8 mouse cellular contexts compared by ENCODE assay signal in the genomic region with DNA sequence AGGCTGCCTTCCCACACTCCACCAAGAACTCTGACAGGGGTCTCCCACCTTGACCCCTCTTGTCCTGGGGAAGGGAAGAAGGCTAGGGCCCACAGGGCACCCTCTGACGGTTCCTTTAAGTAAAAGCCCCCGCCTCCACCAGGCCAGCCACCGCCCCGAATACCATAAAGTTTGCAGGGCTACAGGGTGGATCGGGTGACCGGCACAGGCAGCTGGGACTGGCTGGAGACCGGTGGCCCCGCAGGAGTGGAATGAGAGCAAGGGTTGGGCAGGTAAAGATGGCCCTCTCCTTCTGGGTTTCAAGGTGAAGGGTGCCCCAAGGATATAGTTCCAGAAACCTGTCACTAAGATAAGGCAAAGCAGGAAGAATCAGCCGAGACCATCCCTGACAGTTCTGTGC. TPM values are rescaled to one million over a fixed set of nuclear protein-coding genes. Genes with fewer than 3 reads are reported as not detected.
DNase-seq lines count a peak whose midpoint lies in the region; ATAC-seq lines count a peak whose summit lies in the region.

No protein-coding gene starts in this region.

- H3K4me1 ChIP-seq in heart, embryonic 11.5 days (ENCODE audit: control insufficient read depth, insufficient read depth, low read length) = peaks cover 59% of the 10 kb centered on the region
- peaks cover 81% of the 10 kb centered on the region for H3K4me1 ChIP-seq in embryonic facial prominence, embryonic 13.5 days
- peaks cover 41% of the 10 kb centered on the region for H3K4me1 ChIP-seq in lung, embryonic 16.5 days (replicated peaks; ENCODE audit: control insufficient read depth, insufficient read depth, low read length)
- H3K4me1 ChIP-seq in midbrain, embryonic 16.5 days (ENCODE audit: control insufficient read depth, insufficient read depth, low read length) = peaks cover 11% of the 10 kb centered on the region

- no peak for ATAC-seq in heart, embryonic 11.5 days (replicated peaks; ENCODE audit: insufficient number of reproducible peaks, low FRiP score, low TSS enrichment)
- ATAC-seq in embryonic facial prominence, embryonic 13.5 days (ENCODE audit: insufficient number of reproducible peaks, insufficient read depth, low FRiP score, low TSS enrichment, low read depth) = no peak
- ATAC-seq in lung, embryonic 16.5 days (ENCODE audit: low read depth) = no peak
- ATAC-seq in midbrain, embryonic 16.5 days = no peak

- WGBS in heart, embryonic 11.5 days (ENCODE audit: insufficient replicate concordance) = 11% methylated on average over 9 of the region's 9 CpGs
- 6% methylated on average over 9 of the region's 9 CpGs for WGBS in embryonic facial prominence, embryonic 13.5 days
- WGBS in lung, embryonic 16.5 days = 9% methylated on average over 9 of the region's 9 CpGs
- 28% methylated on average over 9 of the region's 9 CpGs for WGBS in midbrain, embryonic 16.5 days

- H3K36me3 ChIP-seq in heart, embryonic 11.5 days (ENCODE audit: control insufficient read depth, insufficient read depth, low read length) = no peaks in the 10 kb centered on the region
- no peaks in the 10 kb centered on the region for H3K36me3 ChIP-seq in embryonic facial prominence, embryonic 13.5 days
- H3K36me3 ChIP-seq in lung, embryonic 16.5 days (ENCODE audit: control insufficient read depth, insufficient read depth, low read length) = no peaks in the 10 kb centered on the region
- H3K36me3 ChIP-seq in midbrain, embryonic 16.5 days (ENCODE audit: control insufficient read depth, insufficient read depth, low read length) = no peaks in the 10 kb centered on the region

- DNase-seq in heart, adult 8-10 months (ENCODE audit: low spot score) = no peak
- peak; percentile 73 for DNase-seq in kidney, adult 11 months
- DNase-seq in adrenal gland, postnatal 10 days = no peak
- DNase-seq in spleen, adult 12 weeks (ENCODE audit: low spot score) = no peak

- H3K4me2 ChIP-seq in heart, embryonic 11.5 days = peak overlapping the region; percentile 52
- peak overlapping the region; percentile 34 for H3K4me2 ChIP-seq in embryonic facial prominence, embryonic 13.5 days
- H3K4me2 ChIP-seq in lung, embryonic 16.5 days (ENCODE audit: low read depth, low read length) = peak overlapping the region; percentile 12; the same call in 1 of the 2 replicates
- no peak overlapping the region for H3K4me2 ChIP-seq in midbrain, embryonic 16.5 days (ENCODE audit: low read length)

- H3K27me3 ChIP-seq in heart, embryonic 11.5 days (ENCODE audit: control insufficient read depth, insufficient read depth, low read length) = peaks cover 15% of the 10 kb centered on the region; the same call in 1 of the 2 replicates
- H3K27me3 ChIP-seq in embryonic facial prominence, embryonic 13.5 days = no peaks in the 10 kb centered on the region
- H3K27me3 ChIP-seq in lung, embryonic 16.5 days (ENCODE audit: control insufficient read depth, insufficient read depth, low read depth, low read length) = no peaks in the 10 kb centered on the region
- no peaks in the 10 kb centered on the region for H3K27me3 ChIP-seq in midbrain, embryonic 16.5 days (ENCODE audit: control insufficient read depth, insufficient read depth, low read depth, low read length)

- 0 out of 2 replicates have a peak overlapping the region, but pooled peaks have one; percentile 6 for H3K27ac ChIP-seq in heart, embryonic 11.5 days (ENCODE audit: low read depth, low read length)
- 0 out of 2 replicates have a peak overlapping the region, but pooled peaks have one; percentile 33 for H3K27ac ChIP-seq in embryonic facial prominence, embryonic 13.5 days
- peak overlapping the region; percentile 36 for H3K27ac ChIP-seq in lung, embryonic 16.5 days (ENCODE audit: low read length)
- no peak overlapping the region for H3K27ac ChIP-seq in midbrain, embryonic 16.5 days (ENCODE audit: low read length)

- H3K9me3 ChIP-seq in heart, embryonic 11.5 days (replicated peaks; ENCODE audit: control insufficient read depth, low read length) = no peaks in the 10 kb centered on the region
- H3K9me3 ChIP-seq in embryonic facial prominence, embryonic 13.5 days = no peaks in the 10 kb centered on the region
- no peaks in the 10 kb centered on the region for H3K9me3 ChIP-seq in lung, embryonic 16.5 days (ENCODE audit: control insufficient read depth, low read length)
- no peaks in the 10 kb centered on the region for H3K9me3 ChIP-seq in midbrain, embryonic 16.5 days (replicated peaks; ENCODE audit: control insufficient read depth, low read length, poor library complexity, severe bottlenecking)

- peak overlapping the region; percentile 10; the same call in 1 of the 2 replicates for H3K4me3 ChIP-seq in heart, embryonic 11.5 days (ENCODE audit: low read depth, low read length)
- peak overlapping the region; percentile 17; the same call in 1 of the 2 replicates for H3K4me3 ChIP-seq in embryonic facial prominence, embryonic 13.5 days
- H3K4me3 ChIP-seq in lung, embryonic 16.5 days (ENCODE audit: low read length) = peak overlapping the region; percentile 26
- H3K4me3 ChIP-seq in midbrain, embryonic 16.5 days (ENCODE audit: low read depth, low read length) = no peak overlapping the region

- peak overlapping the region; percentile 56; the same call in 1 of the 2 replicates for H3K9ac ChIP-seq in heart, embryonic 11.5 days (ENCODE audit: low read depth, low read length)
- H3K9ac ChIP-seq in embryonic facial prominence, embryonic 13.5 days = peak overlapping the region; percentile 44; the same call in 1 of the 2 replicates
- peak overlapping the region; percentile 16 for H3K9ac ChIP-seq in lung, embryonic 16.5 days (ENCODE audit: low read length)
- no peak overlapping the region for H3K9ac ChIP-seq in midbrain, embryonic 16.5 days (ENCODE audit: low read depth, low read length)

RNA-seq across cellular contexts. Expression of a gene that starts 2.4 kb away (rescaled TPM):
- 5.1 and 5.3 TPM in 2 replicates for polyA plus RNA-seq in heart, embryonic 11.5 days (2014; fragmentation: Nextera tagmentation; extraction: Ambion mirVana)
- 10 to 100 TPM; 21.1 to 33.0 (median 24.2) TPM for total RNA-seq in heart, adult 8-10 months (2022)
- polyA plus RNA-seq in embryonic facial prominence, embryonic 13.5 days (2015; fragmentation: Nextera tagmentation; extraction: Ambion mirVana) = 8.4 and 8.6 TPM in 2 replicates
- polyA plus RNA-seq in lung, embryonic 16.5 days (2015; fragmentation: Nextera tagmentation; extraction: Ambion mirVana) = 11.8 and 12.5 TPM in 2 replicates
- total RNA-seq in adrenal gland, postnatal 10 days (2021) = 10 to 100 TPM in 1 of 2 experiments, 1 to 10 TPM in 1; 9.5 to 13.2 TPM
- polyA plus RNA-seq in midbrain, embryonic 16.5 days (2015; fragmentation: Nextera tagmentation; extraction: Ambion mirVana) = 3.7 and 3.9 TPM in 2 replicates

RNA-seq across cellular contexts. Expression of a gene that starts 19.1 kb away (rescaled TPM):
- polyA plus RNA-seq in heart, embryonic 11.5 days (2014; fragmentation: Nextera tagmentation; extraction: Ambion mirVana) = 57.5 and 59.1 TPM in 2 replicates
- total RNA-seq in heart, adult 8-10 months (2022) = 10 to 100 TPM; 43.7 to 58.2 (median 47.5) TPM
- polyA plus RNA-seq in embryonic facial prominence, embryonic 13.5 days (2015; fragmentation: Nextera tagmentation; extraction: Ambion mirVana) = 39.3 and 54.2 TPM in 2 replicates
- 44.1 and 51.9 TPM in 2 replicates for polyA plus RNA-seq in lung, embryonic 16.5 days (2015; fragmentation: Nextera tagmentation; extraction: Ambion mirVana)
- total RNA-seq in adrenal gland, postnatal 10 days (2021) = 10 to 100 TPM; 37.4 to 40.9 TPM
- polyA plus RNA-seq in midbrain, embryonic 16.5 days (2015; fragmentation: Nextera tagmentation; extraction: Ambion mirVana) = 14.6 and 15.4 TPM in 2 replicates

RNA-seq across cellular contexts. Expression of a gene that starts 26.0 kb away (rescaled TPM):
- 0.14 and 0.33 TPM in 2 replicates for polyA plus RNA-seq in heart, embryonic 11.5 days (2014; fragmentation: Nextera tagmentation; extraction: Ambion mirVana)
- total RNA-seq in heart, adult 8-10 months (2022) = under 1 TPM; 0.20 to 0.72 (median 0.25) TPM
- 1.6 and 2.8 TPM in 2 replicates for polyA plus RNA-seq in embryonic facial prominence, embryonic 13.5 days (2015; fragmentation: Nextera tagmentation; extraction: Ambion mirVana)
- 0.97 and 1.6 TPM in 2 replicates for polyA plus RNA-seq in lung, embryonic 16.5 days (2015; fragmentation: Nextera tagmentation; extraction: Ambion mirVana)
- total RNA-seq in adrenal gland, postnatal 10 days (2021) = 1 to 10 TPM; 1.0 to 1.2 TPM
- polyA plus RNA-seq in midbrain, embryonic 16.5 days (2015; fragmentation: Nextera tagmentation; extraction: Ambion mirVana) = 2.0 and 2.4 TPM in 2 replicates

RNA-seq across cellular contexts. Expression of a gene that starts 27.9 kb away (rescaled TPM):
- 12.2 and 15.2 TPM in 2 replicates for polyA plus RNA-seq in heart, embryonic 11.5 days (2014; fragmentation: Nextera tagmentation; extraction: Ambion mirVana)
- 10 to 100 TPM; 18.8 to 24.3 (median 21.1) TPM for total RNA-seq in heart, adult 8-10 months (2022)
- 21.8 and 22.5 TPM in 2 replicates for polyA plus RNA-seq in embryonic facial prominence, embryonic 13.5 days (2015; fragmentation: Nextera tagmentation; extraction: Ambion mirVana)
- polyA plus RNA-seq in lung, embryonic 16.5 days (2015; fragmentation: Nextera tagmentation; extraction: Ambion mirVana) = 22.3 and 23.0 TPM in 2 replicates
- 10 to 100 TPM; 17.7 to 20.6 TPM for total RNA-seq in adrenal gland, postnatal 10 days (2021)
- 14.9 and 18.6 TPM in 2 replicates for polyA plus RNA-seq in midbrain, embryonic 16.5 days (2015; fragmentation: Nextera tagmentation; extraction: Ambion mirVana)

RNA-seq across cellular contexts. Expression of a gene that starts 28.6 kb away (rescaled TPM):
- polyA plus RNA-seq in heart, embryonic 11.5 days (2014; fragmentation: Nextera tagmentation; extraction: Ambion mirVana) = 308 and 316 TPM in 2 replicates
- total RNA-seq in heart, adult 8-10 months (2022) = 100 to 1,000 TPM; 227 to 299 (median 259) TPM
- 446 and 470 TPM in 2 replicates for polyA plus RNA-seq in embryonic facial prominence, embryonic 13.5 days (2015; fragmentation: Nextera tagmentation; extraction: Ambion mirVana)
- 457 and 458 TPM in 2 replicates for polyA plus RNA-seq in lung, embryonic 16.5 days (2015; fragmentation: Nextera tagmentation; extraction: Ambion mirVana)
- total RNA-seq in adrenal gland, postnatal 10 days (2021) = 100 to 1,000 TPM; 292 to 327 TPM
- polyA plus RNA-seq in midbrain, embryonic 16.5 days (2015; fragmentation: Nextera tagmentation; extraction: Ambion mirVana) = 278 and 281 TPM in 2 replicates
